Mouse (Mus musculus): ENCODE data around the gene Ecpas. TPM values are rescaled to one million over a fixed set of nuclear protein-coding genes. Genes with fewer than 3 reads are reported as not detected.
A peak's percentile ranks its signal among the peaks of the same experiment; 100 is the strongest.

Gene Ecpas
- polyA plus RNA-seq, 1 experiment, result 6.2 TPM

DNA sequence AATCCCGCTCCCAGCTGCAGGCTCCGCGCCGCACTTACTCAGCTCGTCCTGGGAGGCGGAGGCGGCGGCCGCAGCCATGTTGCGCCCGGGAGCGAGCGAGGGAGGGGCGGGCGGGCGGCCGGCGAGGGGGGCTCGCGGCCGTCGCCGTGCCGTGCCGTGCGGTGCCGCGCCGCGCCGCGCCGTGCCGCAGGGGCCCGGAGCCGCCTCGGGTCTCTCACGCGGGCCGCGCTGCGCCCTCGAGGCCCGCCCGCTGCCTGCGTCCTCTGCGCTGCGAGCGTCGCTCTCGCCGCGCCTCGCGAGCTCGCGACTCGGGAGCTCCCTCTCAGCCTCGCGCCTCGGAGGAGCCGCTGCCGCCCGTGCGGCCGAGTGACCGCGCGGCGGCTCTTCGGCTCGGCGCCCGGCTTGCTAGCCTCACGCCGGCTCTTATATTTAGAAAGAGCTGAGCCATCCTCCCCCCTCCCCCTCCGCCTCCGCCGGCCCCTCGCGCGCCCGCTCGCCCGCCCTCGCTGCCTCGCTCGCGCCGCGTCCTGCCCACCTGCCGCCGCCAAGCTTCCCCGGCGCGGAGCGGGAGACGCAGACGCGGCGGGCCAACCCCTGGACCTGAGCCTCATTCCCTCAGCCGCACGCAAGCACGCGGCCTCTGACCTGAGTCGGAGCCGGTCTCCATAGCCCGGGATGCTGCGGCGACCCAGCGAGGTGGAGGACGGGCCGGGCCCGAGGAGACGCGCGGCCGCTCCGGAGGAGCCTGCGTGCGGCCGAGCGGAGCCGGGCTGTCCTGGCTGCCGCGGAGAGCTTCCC lies 519 bp downstream of the Ecpas start:
- DNase-seq (ENCODE audit: low read depth, low spot score), result no peak
- WGBS, result under 1% methylated on average over 124 of the region's 126 CpGs

DNA sequence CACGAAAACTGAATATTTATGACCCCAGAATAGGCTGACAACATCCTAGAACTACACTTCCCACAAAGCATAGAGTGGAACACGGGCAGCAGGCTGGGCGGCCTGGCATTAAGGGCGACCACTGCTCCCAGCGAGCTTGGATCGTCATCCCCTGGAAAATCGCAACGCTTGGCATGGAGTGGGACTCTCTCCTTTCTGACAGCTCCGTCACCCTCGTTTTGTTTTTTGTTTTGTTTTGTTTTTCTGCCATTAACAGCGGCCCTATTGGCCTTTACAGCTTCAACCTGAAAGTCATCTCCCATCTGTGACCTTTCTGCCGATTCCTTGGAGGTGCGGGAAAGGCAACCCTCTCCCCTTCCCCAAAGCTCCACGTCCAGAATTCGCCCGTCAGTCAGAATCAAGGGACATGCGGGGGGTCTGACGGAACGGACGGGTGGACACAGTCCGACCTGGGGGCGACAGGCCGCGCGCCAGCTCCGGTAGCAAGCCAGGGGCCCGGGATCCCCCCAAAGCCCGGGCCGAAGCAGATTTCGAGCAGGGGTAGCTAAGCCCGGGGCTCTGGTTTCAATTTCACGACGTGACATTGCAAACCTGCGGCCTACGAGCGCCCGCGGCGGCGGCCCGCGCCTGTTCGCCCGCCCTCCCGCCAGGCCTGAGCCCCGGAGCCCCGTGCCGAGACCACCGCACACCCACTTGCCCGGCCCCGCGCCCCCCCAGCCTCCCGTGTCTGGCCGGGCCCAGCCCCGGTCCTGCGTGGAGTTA lies 1.3 kb downstream of the Ecpas start:
- DNase-seq (ENCODE audit: low read depth, low spot score), result no peak
- under 1% methylated on average over 56 of the region's 56 CpGs for WGBS

DNA sequence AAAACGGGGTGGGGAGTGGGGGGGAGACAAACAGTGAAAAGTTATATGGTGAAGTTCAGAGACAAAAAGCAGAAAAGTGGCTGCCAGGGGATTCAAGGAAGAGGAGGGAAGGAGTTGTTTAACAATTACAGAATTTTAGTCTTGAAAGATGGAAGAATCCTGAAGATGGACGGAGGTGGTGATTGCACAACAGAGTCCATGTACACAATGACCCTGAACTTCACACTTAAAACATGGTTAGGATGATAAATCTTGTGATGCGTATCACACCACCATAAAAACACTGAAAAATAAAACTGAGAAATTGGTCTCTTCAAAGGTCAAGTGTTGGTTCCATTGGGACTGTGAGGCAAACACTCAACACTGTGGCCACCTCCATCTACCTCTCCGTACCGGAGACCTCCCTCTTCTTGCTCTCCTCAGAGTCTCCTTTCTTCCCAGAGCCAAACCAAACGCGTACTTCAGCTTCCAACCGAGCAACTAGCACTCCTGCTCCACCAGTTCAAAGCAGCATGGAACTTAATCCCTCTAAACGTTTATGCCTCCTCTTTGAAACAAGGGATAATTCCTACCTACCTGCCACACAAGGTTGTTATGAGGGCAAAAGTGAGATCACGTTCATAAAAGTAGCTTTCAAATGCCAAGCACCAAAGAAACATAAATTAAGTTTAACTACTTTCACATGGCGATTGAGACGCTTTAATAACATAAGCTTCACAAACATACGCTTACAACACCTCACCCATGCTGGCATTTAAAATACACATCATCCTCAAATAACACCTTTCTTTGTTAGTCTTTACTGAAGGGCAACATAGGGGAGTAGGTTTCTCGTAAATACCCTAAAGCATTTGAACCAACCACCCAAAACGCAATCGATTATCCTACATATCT lies 2.1 kb downstream of the Ecpas start:
- no peak for DNase-seq (ENCODE audit: low read depth, low spot score)
- 33% methylated on average over 16 of the region's 16 CpGs for WGBS

DNA sequence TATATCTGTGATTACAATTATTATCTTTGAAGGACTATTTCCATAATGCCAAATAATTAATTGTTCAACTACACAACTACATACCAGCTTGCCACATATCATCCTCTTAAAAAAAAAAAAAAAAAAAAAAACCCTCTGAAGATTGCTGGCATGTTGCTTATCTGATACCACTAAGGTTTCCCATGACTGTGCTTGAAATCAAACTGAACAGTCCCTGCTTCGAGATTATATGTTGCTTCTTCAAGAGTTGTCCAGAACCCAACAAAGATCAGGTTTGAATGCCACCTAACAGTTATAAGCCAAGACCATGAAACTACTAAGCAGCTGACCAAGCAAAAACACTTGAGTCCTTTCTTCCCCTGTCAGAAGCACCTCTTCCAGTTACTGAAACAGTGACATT lies 5.1 kb downstream of the Ecpas start:
- WGBS, result 80% methylated on average over 1 of the region's 1 CpGs
- DNase-seq (ENCODE audit: low read depth, low spot score), result no peak

DNA sequence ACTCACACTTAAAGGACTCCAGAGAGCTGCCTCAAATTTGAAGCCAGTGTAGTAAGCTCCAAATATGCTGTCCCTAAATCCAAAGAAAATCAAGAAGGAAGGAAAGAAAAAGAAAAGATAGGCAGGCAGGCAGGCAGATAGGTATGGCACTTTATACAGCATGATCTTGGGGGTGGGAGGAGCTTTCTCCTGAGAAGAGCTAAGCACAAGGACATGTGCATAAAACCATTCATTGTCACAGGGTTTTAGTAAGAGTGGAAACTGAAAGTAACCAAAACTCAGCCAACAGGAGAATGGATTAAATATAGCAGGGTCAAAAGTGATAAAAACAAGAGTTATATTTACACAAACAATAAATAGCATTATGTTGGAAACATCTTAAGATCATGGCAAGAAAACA lies 14.2 kb downstream of the Ecpas start:
- DNase-seq (ENCODE audit: low read depth, low spot score), result no peak

DNA sequence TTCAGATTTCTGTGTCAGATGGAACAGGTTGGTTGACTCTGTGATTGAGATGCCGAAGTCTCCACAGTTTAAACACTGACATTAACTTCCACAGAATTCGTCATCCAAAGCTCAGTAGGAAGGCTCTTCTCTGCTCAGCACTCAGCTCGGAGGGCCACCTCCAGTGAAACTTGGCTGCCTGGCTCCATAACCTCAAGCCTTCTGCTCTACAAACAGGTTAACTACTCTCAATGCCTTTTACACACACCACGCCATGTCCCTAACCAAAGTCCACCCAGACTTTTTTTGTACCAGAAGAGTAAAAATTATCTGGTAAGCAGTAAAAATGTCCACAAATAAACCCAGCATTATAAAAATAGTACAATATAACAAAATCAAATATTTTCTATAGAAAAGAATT lies 15.1 kb downstream of the Ecpas start:
- 45% methylated on average over 4 of the region's 4 CpGs for WGBS
- DNase-seq (ENCODE audit: low read depth, low spot score), result no peak

DNA sequence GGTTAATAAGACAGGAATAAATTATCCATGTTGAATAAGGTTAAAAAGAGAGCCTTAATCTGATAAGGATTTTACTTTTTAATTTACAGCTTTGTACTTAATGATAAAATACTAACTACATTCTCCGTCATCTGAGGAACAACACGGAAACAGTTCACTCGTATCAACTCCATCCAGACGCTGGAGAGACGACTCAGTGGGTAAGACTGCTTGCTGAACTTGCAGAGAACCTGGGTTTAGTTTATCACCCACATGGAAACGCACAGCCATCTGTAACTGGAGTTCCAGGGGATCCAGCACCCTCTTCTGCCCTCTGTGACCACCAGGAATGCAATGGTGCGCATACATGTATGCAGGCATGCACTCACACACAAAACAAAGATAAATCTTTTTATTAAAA lies 18.1 kb downstream of the Ecpas start:
- DNase-seq (ENCODE audit: low read depth, low spot score), result no peak
- 88% methylated on average over 7 of the region's 7 CpGs for WGBS

DNA sequence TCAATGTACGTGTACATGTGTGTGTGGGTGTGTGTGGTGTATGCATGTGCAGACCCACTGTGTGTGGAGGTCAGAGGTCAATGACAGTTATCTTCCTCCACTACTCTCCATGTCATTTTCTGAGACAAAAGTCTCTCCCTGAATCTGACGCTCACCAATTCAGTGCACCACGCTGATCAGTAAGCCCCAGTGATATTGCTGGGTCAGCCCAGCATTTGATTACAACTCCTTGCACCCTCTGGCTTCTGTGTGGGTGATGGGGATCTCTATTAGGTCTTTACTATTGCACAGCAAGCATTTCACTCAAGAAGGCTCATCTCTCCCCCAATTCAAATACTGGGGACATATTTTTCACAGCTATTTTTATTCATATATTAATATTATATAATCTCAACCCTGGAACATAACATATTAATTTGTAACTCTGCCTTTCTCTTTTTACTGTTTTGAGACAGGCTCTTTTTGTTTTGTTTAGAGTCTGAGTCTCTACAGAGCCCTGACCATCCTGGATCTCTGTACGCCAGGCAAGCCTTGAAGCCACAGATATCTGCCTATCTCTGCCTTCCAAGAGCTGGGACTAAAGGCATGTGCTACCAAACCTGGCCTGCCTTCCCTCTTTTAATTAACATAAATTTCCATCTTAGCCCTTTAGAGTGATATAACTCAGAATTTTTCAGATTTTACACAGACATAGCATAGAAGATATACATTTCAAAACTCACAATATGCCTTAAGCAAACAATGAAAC lies 22.3 kb downstream of the Ecpas start:
- 88% methylated on average over 4 of the region's 4 CpGs for WGBS
- DNase-seq (ENCODE audit: low read depth, low spot score), result no peak

DNA sequence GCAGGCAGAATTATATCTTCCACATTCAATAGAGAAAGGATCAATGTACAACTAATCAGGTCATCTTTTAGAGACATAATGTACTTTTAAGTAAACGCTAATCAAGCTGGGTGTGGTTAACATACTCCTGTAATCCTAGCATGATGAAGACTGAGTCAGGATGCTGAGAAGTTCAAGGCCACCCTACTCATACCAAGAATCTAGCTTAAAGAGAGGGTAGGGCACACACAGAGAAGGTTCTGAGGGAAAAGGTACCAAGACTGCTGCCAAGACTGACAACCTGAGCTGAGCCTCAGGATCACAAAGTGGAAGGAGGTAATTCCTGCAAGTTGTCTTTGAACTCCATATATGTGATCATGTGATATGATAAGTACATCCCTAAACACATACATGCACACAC lies 24.0 kb downstream of the Ecpas start:
- 53% methylated on average over 1 of the region's 1 CpGs for WGBS
- DNase-seq (ENCODE audit: low read depth, low spot score), result no peak

DNA sequence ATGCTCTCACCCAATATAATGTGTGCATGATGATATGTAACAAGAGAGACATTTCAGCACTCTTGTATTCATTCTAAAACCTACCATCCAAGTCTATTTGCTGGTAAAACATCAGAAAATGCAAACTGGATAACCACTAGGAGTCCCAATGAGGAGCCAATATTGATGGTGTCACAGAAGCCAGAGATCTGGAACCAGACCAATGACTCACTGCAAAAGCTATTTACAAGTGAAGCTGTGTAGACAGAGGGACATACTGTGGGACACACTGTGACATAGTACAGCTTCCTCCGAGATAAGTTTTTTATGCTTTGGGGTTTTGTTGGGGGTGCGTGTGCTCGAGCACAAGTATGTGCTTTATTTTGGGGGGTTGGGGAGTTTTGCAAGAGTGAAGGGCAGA lies 24.9 kb downstream of the Ecpas start:
- WGBS, result 58% methylated on average over 3 of the region's 3 CpGs
- DNase-seq (ENCODE audit: low read depth, low spot score), result no peak

DNA sequence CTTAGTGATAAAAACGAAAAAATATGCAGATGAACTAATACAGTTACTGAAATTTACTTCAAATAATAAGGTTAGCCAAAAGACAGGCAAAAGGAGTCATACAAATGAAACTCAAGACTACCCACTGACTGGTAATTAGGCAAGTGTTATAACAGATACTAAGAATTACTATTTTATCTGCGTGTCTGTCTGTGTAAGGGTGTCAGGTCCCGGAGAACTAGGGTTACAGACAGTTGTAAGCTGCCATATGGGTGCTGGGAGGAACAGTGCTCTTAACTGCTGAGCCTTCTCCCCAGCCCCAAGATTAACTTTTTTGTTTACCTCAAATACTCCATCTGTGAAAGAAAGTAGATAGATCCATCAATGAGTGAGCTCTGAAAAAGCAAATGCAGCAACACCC lies 25.8 kb downstream of the Ecpas start:
- DNase-seq (ENCODE audit: low read depth, low spot score), result no peak
- 88% methylated on average over 3 of the region's 3 CpGs for WGBS

DNA sequence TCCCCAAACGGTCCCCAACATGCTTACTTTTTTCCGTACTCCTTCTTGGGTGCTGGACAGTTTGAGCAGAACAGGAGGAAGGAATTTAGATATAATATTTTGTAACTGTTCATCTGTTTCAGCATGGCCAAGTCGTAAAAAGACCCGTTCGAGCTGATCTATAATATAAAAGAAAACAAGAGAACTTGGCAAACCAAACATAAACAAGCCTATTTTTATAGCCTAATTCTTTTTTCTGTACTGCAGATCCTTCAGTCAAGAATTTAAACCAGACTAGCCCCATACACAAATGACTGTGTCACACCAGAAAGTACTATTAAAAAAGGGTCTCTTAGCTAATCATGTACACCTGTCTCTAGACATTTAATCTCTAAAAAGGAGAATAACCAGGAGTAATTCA lies 27.2 kb downstream of the Ecpas start:
- no peak for DNase-seq (ENCODE audit: low read depth, low spot score)
- 48% methylated on average over 5 of the region's 5 CpGs for WGBS

DNA sequence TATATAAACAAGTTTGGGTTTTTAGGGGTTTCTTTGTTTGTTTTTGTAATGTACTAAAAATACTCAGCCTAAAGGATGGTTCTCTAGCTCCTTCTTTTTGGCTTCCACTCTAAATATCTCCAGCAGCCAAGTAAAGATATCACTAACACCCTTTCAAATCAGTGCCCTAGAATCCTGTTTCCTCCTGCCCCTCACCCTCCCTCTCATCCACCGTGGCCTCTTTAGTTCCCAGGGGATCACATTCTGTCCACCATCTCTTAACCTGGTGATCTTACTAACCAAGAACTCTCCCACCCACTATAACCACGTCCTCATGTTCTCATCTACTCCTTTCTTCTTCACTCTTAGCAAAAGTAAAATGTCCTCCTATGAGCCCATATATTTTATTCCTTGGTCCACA lies 28.7 kb downstream of the Ecpas start:
- 80% methylated on average over 2 of the region's 2 CpGs for WGBS
- no peak for DNase-seq (ENCODE audit: low read depth, low spot score)

DNA sequence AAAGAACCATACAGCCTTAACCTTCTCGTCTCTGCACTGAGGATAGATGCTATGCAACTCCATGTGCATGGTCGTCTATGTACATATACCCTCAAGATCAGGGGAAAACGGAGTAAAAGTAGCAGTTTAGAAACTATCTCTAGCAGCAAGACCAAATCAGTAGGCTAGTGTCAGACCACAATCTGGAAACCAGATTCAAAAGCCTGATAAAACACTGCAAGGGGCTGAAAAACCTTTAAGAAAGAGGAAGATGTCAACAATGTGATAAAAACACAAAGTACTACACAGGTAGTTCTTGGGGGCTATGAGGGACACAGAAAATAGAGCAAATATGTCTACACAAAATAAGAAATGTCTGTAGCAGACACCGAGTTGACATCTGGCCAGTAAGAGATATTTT lies 38.2 kb downstream of the Ecpas start:
- DNase-seq (ENCODE audit: low read depth, low spot score), result no peak
- WGBS, result 94% methylated on average over 4 of the region's 4 CpGs

DNA sequence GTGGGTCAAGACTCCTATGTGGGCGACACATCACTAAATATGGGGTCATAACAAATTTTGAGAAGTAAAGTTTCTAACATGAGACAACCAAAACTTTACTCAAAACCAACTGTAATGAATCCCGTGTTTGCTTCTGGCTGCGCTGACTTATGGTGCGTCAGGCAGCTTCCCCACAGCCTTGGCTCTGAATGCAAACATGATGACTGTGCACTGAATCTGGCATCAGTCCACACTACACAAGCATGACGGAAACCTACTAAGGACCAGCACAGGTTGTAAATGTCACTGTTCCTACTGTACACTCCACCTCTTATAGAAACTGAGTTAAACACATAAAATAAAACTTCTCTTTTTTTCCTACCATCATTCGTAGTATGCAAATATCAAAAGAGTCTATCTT lies 45.3 kb downstream of the Ecpas start:
- 58% methylated on average over 6 of the region's 6 CpGs for WGBS
- DNase-seq (ENCODE audit: low read depth, low spot score), result peak; percentile 37

DNA sequence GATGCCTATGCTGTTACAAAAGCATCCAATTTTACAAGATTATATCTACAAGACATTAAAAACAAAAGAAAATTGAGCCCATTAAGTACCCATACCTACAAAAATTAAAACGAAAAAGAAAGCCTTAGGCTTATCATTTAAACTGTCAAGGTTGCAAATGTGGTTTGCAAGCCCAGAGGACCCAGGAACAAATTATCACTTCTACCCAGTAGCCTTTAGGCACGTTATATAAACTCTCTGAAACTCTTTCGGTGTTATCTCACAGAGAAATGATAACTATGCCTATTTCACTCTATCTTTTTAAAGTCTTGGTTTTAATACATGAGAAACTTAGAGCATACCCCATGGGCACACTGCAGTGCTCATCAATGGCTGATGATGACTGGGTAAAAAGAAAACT lies 79.6 kb downstream of the Ecpas start:
- no peak for DNase-seq (ENCODE audit: low read depth, low spot score)
- 89% methylated on average over 3 of the region's 3 CpGs for WGBS

DNA sequence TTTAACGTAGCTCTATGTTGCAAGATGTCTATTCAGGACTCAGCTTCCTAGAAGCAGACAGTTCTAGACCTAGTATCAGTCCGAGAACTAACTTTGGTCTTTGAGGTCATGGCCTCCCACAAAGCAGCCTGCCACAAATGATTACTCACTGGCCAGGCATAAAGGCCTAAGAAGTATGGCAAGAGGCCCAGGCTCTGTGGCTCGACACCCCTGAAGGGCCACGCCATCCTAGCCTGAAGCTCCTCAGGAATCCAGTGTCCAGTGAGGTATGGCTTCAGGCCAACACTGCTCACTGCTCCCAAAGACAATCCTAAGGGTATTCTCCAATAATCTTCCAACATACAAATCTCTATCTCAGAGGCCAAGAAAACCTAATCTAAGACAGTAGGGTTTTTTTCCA lies 86.6 kb downstream of the Ecpas start:
- WGBS, result 87% methylated on average over 4 of the region's 4 CpGs
- no peak for DNase-seq (ENCODE audit: low read depth, low spot score)

DNA sequence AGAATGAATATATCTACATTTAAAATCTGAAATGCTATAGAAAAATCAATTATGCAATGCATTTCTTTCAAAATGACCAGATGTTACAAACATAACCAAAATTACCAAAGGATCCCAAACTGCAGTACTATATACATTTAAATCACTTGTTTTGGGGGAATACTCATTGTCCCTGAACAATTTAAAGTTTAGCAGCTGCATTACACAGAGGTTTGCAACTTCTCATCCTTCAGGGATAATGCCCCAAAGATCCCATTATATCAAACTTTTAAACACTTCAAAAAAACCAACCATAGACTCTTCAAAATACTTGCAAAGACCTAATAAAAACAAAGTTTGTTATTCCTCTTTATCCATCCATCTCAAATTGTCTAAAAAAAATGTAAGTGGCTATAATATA lies 124.9 kb downstream of the Ecpas start, which contains the start of gene Olfr267:
Gene Olfr267, minus strand, starts transcription at position 101 of the 400 bp plus-strand sequence.
- no peak for DNase-seq (ENCODE audit: low read depth, low spot score)

DNA sequence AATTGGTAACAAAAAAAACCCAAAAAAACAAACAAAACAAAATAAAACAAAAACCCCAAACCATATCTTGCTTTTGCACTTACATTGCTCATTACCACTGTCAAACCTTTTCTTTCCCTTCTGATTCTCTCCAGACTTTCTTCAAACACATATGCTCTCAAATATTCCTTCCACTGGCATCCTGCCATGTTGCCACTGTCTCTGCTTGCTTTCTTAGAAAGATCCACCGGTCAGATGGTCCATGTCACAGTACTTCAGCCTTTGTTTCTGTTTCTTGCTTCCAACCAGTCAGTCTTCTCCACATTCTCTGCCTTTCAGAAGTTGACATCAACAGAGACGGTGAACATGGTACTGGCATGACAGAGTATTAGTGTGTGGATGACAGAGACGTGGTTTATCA lies 125.9 kb downstream of the Ecpas start:
- DNase-seq (ENCODE audit: low read depth, low spot score), result no peak
- 69% methylated on average over 3 of the region's 3 CpGs for WGBS

DNA sequence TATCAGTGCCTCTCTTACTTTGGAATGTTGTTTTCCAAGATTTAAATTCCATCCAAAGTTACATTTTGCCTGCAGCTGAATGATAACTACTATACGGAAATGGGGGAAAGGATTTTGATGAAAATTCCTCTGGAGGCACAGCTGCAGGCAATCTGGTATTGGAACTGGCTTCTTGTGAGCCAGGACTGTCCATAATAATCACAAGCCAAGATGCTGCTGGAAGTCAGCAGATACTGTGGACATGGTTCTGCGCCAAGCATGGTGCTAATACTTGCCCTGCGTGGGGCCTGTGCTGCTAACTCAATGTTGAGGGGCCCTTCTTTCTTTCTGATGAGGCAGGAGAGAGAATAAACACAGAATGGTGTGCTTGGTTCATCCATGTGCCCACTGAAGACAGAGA lies 149.1 kb downstream of the Ecpas start:
- DNase-seq (ENCODE audit: low read depth, low spot score), result no peak
- 82% methylated on average over 3 of the region's 3 CpGs for WGBS

Data from large intestine, adult 2 months (tissue).